Mouse (Mus musculus): Measurements from ENCODE around the gene Dock1. TPM values are rescaled to one million over a fixed set of nuclear protein-coding genes. Genes with fewer than 3 reads are reported as not detected.

The Dock1 gene
- polyA plus RNA-seq, 1 experiment, result 19.6 TPM

GRCm38 (mm10) chr7:134818471-134818870, 148.0 kb downstream of the Dock1 start:
- H3K27ac ChIP-seq (ENCODE audit: insufficient read depth, low read depth, low read length), result no peak overlapping the region
- H3K27me3 ChIP-seq (replicated peaks; ENCODE audit: control insufficient read depth, insufficient read depth, low read length), result no peaks in the 10 kb centered on the region
- no peaks in the 10 kb centered on the region; the same call in none of the 2 replicates for H3K36me3 ChIP-seq (ENCODE audit: control insufficient read depth, insufficient read depth, low read length)
- TF ChIP-seq CTCF (conservative IDR thresholded peaks at IDR 0.05; ENCODE audit: insufficient read depth, insufficient read length, low read depth, low read length) (no peak), POLR2A (IDR thresholded peaks at IDR 0.05; ENCODE audit: low read depth, low read length) (no peak)
- 96% methylated on average over 5 of the region's 5 CpGs for WGBS
- no peak for DNase-seq
- no peak overlapping the region for H3K4me3 ChIP-seq (ENCODE audit: insufficient read depth, low read depth, low read length)
- H3K4me1 ChIP-seq (ENCODE audit: control insufficient read depth, insufficient read depth, low read length), result 0 out of 2 replicates have a peak, but pooled peaks cover 5% of the 10 kb centered on the region

DNA sequence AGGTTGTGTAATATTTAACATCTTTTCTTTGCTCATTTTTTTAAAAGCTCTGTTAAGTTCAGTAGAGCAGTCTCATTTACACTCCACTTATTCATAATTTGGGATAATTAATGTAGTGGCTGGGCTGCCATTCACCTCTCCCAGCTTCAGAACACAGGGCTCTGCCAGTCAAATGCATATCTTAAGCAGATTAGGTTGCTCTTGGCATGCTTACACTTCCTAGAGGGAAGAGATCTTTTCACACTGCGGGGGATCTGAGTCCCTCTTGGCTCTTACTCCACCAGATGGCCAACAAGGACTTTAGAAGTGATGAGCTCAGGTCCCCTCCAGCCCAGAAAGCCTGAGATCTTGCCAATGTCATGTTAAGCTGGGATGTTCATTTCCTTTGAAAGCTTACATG, 150.8 kb downstream of the Dock1 start:
- 0 out of 2 replicates have a peak, but pooled peaks cover 5% of the 10 kb centered on the region for H3K4me1 ChIP-seq (ENCODE audit: control insufficient read depth, insufficient read depth, low read length)

DNA sequence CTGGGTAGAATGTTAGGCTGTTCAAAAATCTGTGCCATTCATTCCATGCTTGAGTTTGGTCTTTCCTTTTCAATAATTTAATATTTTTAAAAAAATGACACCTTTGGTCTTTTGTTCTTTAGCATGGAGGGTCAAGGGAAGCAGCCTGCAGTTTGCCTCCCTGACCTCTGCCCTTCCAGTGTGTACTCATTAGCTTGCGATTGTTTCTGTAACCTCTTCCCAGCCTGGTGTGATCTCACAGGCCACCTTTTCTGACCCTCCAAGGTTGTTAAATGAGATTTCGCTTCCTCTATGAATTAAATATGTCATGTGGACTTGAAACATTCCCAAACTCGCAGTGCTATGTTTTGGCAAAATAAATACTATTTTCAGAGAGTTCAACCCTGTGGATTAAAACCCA, 151.6 kb downstream of the Dock1 start:
- H3K27ac ChIP-seq (ENCODE audit: insufficient read depth, low read depth, low read length), result no peak overlapping the region
- 0 out of 2 replicates have a peak, but pooled peaks cover 5% of the 10 kb centered on the region for H3K4me1 ChIP-seq (ENCODE audit: control insufficient read depth, insufficient read depth, low read length)
- no peak overlapping the region for H3K4me3 ChIP-seq (ENCODE audit: insufficient read depth, low read depth, low read length)
- H3K27me3 ChIP-seq (replicated peaks; ENCODE audit: control insufficient read depth, insufficient read depth, low read length), result no peaks in the 10 kb centered on the region
- H3K36me3 ChIP-seq (ENCODE audit: control insufficient read depth, insufficient read depth, low read length), result no peaks in the 10 kb centered on the region; the same call in none of the 2 replicates
- peak; percentile 48 for DNase-seq
- no peak for TF ChIP-seq POLR2A (IDR thresholded peaks at IDR 0.05; ENCODE audit: low read depth, low read length)
- TF ChIP-seq CTCF (conservative IDR thresholded peaks at IDR 0.05; ENCODE audit: insufficient read depth, insufficient read length, low read depth, low read length), result no peak
- WGBS, result 45% methylated on average over 3 of the region's 3 CpGs

More for the DNA sequence above, 150.8 kb downstream of the Dock1 start:
- Histone ChIP-seq H3K27ac (ENCODE audit: insufficient read depth, low read depth, low read length) (no peak overlapping the region), H3K4me3 (ENCODE audit: insufficient read depth, low read depth, low read length) (no peak overlapping the region), H3K36me3 (ENCODE audit: control insufficient read depth, insufficient read depth, low read length) (no peaks in the 10 kb centered on the region; the same call in none of the 2 replicates), H3K27me3 (replicated peaks; ENCODE audit: control insufficient read depth, insufficient read depth, low read length) (no peaks in the 10 kb centered on the region)
- DNase-seq, result no peak
- TF ChIP-seq CTCF (conservative IDR thresholded peaks at IDR 0.05; ENCODE audit: insufficient read depth, insufficient read length, low read depth, low read length) (no peak), POLR2A (IDR thresholded peaks at IDR 0.05; ENCODE audit: low read depth, low read length) (no peak)
- WGBS, result 48% methylated on average over 1 of the region's 1 CpGs

- Histone ChIP-seq H3K27ac (ENCODE audit: insufficient read depth, low read depth, low read length) (no peak overlapping the region), H3K4me3 (ENCODE audit: insufficient read depth, low read depth, low read length) (no peak overlapping the region), H3K27me3 (replicated peaks; ENCODE audit: control insufficient read depth, insufficient read depth, low read length) (no peaks in the 10 kb centered on the region), H3K36me3 (ENCODE audit: control insufficient read depth, insufficient read depth, low read length) (no peaks in the 10 kb centered on the region), H3K4me1 (ENCODE audit: control insufficient read depth, insufficient read depth, low read length) (0 out of 2 replicates have a peak, but pooled peaks cover 5% of the 10 kb centered on the region)
- TF ChIP-seq POLR2A (IDR thresholded peaks at IDR 0.05; ENCODE audit: low read depth, low read length), result no peak
- TF ChIP-seq CTCF (conservative IDR thresholded peaks at IDR 0.05; ENCODE audit: insufficient read depth, insufficient read length, low read depth, low read length), result no peak
- DNase-seq, result peak; percentile 39
- WGBS, result 72% methylated on average over 4 of the region's 4 CpGs
Observed at GRCm38 (mm10) chr7:134823891-134824290, 153.4 kb downstream of the Dock1 start.

GRCm38 (mm10) chr7:134840066-134840465, 169.6 kb downstream of the Dock1 start:
- Histone ChIP-seq H3K4me1 (ENCODE audit: control insufficient read depth, insufficient read depth, low read length) (no peaks in the 10 kb centered on the region), H3K36me3 (ENCODE audit: control insufficient read depth, insufficient read depth, low read length) (no peaks in the 10 kb centered on the region), H3K4me3 (ENCODE audit: insufficient read depth, low read depth, low read length) (no peak overlapping the region), H3K27ac (ENCODE audit: insufficient read depth, low read depth, low read length) (no peak overlapping the region), H3K27me3 (replicated peaks; ENCODE audit: control insufficient read depth, insufficient read depth, low read length) (no peaks in the 10 kb centered on the region)
- TF ChIP-seq POLR2A (IDR thresholded peaks at IDR 0.05; ENCODE audit: low read depth, low read length) (no peak), CTCF (conservative IDR thresholded peaks at IDR 0.05; ENCODE audit: insufficient read depth, insufficient read length, low read depth, low read length) (no peak)
- no peak for DNase-seq
- 97% methylated on average over 2 of the region's 2 CpGs for WGBS

DNA sequence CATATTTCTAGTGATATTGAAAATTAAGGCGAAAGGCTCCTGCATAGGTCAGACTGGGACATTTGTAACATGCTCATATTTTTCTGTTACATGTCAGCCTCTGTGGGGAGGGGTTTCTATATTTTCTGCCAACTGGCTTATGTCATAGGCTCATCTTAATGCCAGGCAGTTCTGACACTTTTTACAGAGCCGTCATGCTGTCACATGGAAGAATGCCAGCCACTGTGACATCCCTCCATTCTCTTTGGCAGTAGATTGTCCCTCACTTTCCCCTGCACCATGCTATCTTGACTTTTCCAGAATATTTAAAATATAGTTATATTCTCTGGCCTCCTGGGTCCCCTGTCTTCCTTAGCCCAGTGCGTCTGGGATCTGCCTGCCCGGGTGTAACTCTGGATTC, 172.3 kb downstream of the Dock1 start:
- 92% methylated on average over 4 of the region's 4 CpGs for WGBS
- Histone ChIP-seq H3K4me1 (ENCODE audit: control insufficient read depth, insufficient read depth, low read length) (no peaks in the 10 kb centered on the region), H3K4me3 (ENCODE audit: insufficient read depth, low read depth, low read length) (no peak overlapping the region), H3K36me3 (ENCODE audit: control insufficient read depth, insufficient read depth, low read length) (no peaks in the 10 kb centered on the region), H3K27ac (ENCODE audit: insufficient read depth, low read depth, low read length) (no peak overlapping the region), H3K27me3 (replicated peaks; ENCODE audit: control insufficient read depth, insufficient read depth, low read length) (no peaks in the 10 kb centered on the region)
- TF ChIP-seq CTCF (conservative IDR thresholded peaks at IDR 0.05; ENCODE audit: insufficient read depth, insufficient read length, low read depth, low read length) (no peak), POLR2A (IDR thresholded peaks at IDR 0.05; ENCODE audit: low read depth, low read length) (no peak)
- DNase-seq, result no peak

- no peak for DNase-seq
- H3K27me3 ChIP-seq (replicated peaks; ENCODE audit: control insufficient read depth, insufficient read depth, low read length), result no peaks in the 10 kb centered on the region
- H3K4me3 ChIP-seq (ENCODE audit: insufficient read depth, low read depth, low read length), result no peak overlapping the region
- no peak overlapping the region for H3K27ac ChIP-seq (ENCODE audit: insufficient read depth, low read depth, low read length)
- WGBS, result 90% methylated on average over 6 of the region's 6 CpGs
- TF ChIP-seq CTCF (conservative IDR thresholded peaks at IDR 0.05; ENCODE audit: insufficient read depth, insufficient read length, low read depth, low read length) (no peak), POLR2A (IDR thresholded peaks at IDR 0.05; ENCODE audit: low read depth, low read length) (no peak)
- no peaks in the 10 kb centered on the region for H3K4me1 ChIP-seq (ENCODE audit: control insufficient read depth, insufficient read depth, low read length)
- no peaks in the 10 kb centered on the region for H3K36me3 ChIP-seq (ENCODE audit: control insufficient read depth, insufficient read depth, low read length)
Observed at GRCm38 (mm10) chr7:134862000-134862399, 191.5 kb downstream of the Dock1 start.
